Mouse (Mus musculus): ENCODE measurements around the gene Ntm.

The Ntm gene

GRCm38 (mm10) chr9:29750371-29751014 lies 212.4 kb downstream of the Ntm start:
- DNase-seq: peak; percentile 44

- no peak for DNase-seq
Observed at GRCm38 (mm10) chr9:29748070-29748469, 214.9 kb downstream of the Ntm start.

GRCm38 (mm10) chr9:29738835-29739526 lies 224.0 kb downstream of the Ntm start:
- DNase-seq: peak; percentile 47

- DNase-seq: peak; percentile 25
Observed at GRCm38 (mm10) chr9:29736031-29736430, 226.9 kb downstream of the Ntm start.

GRCm38 (mm10) chr9:29732895-29733294 lies 230.0 kb downstream of the Ntm start:
- no peak for DNase-seq

GRCm38 (mm10) chr9:29731672-29732071 lies 231.3 kb downstream of the Ntm start:
- DNase-seq: no peak

GRCm38 (mm10) chr9:29727540-29728432 lies 235.2 kb downstream of the Ntm start:
- peak; percentile 85 for DNase-seq

GRCm38 (mm10) chr9:29721461-29721860 lies 241.5 kb downstream of the Ntm start:
- no peak for DNase-seq

GRCm38 (mm10) chr9:29716795-29717194 lies 246.1 kb downstream of the Ntm start:
- no peak for DNase-seq

GRCm38 (mm10) chr9:29698276-29698675 lies 264.7 kb downstream of the Ntm start:
- no peak for DNase-seq

GRCm38 (mm10) chr9:29694151-29694550 lies 268.8 kb downstream of the Ntm start:
- peak; percentile 62 for DNase-seq

GRCm38 (mm10) chr9:29691186-29691855 lies 271.6 kb downstream of the Ntm start:
- no peak for DNase-seq

GRCm38 (mm10) chr9:29682224-29682623 lies 280.7 kb downstream of the Ntm start:
- no peak for DNase-seq

GRCm38 (mm10) chr9:29680677-29681076 lies 282.3 kb downstream of the Ntm start:
- no peak for DNase-seq

GRCm38 (mm10) chr9:29673911-29674310 lies 289.0 kb downstream of the Ntm start:
- no peak for DNase-seq

GRCm38 (mm10) chr9:29671861-29672260 lies 291.1 kb downstream of the Ntm start:
- no peak for DNase-seq

- DNase-seq: no peak
Observed at GRCm38 (mm10) chr9:29663286-29663685, 299.7 kb downstream of the Ntm start.

- peak; percentile 74 for DNase-seq
Observed at GRCm38 (mm10) chr9:29661468-29662145, 301.3 kb downstream of the Ntm start.

- no peak for DNase-seq
Observed at GRCm38 (mm10) chr9:29660059-29660613, 302.8 kb downstream of the Ntm start.

- DNase-seq: no peak
Observed at GRCm38 (mm10) chr9:29657761-29658465, 305.0 kb downstream of the Ntm start.

GRCm38 (mm10) chr9:29654885-29655284 lies 308.1 kb downstream of the Ntm start:
- peak; percentile 72 for DNase-seq

Data from retina, postnatal 1 day (tissue).